Mouse (Mus musculus): ENCODE measurements around the gene Foxm1. TPM values are rescaled to one million over a fixed set of nuclear protein-coding genes. Genes with fewer than 3 reads are reported as not detected.
A peak's percentile ranks its signal among the peaks of the same experiment; 100 is the strongest.

The Foxm1 gene
- polyA plus RNA-seq (2015; fragmentation: Nextera tagmentation; extraction: Ambion mirVana) = 7.2 and 9.5 TPM in 2 replicates

GRCm38 (mm10) chr6:128362381-128363006 lies at the start of gene Foxm1, which contains the start of gene Rhno1:
Gene Foxm1 (plus strand): TSS chr6:128362967.
Gene Rhno1 (minus strand): TSS chr6:128362911.
- WGBS = under 1% methylated on average over 40 of the region's 76 CpGs
- peak within 1 kb of the TSS; percentile 77 for H3K9ac ChIP-seq (ENCODE audit: low read depth, low read length)
- peak; percentile 93 for ATAC-seq
- peak within 1 kb of the TSS; percentile 83 for H3K4me3 ChIP-seq (ENCODE audit: low read length)
- H3K36me3 ChIP-seq (ENCODE audit: control insufficient read depth, insufficient read depth, low read length) = peaks cover 7% of the 10 kb centered on the region; the same call in 1 of the 2 replicates
- H3K27ac ChIP-seq (ENCODE audit: low read depth, low read length) = peak within 1 kb of the TSS; percentile 89
- H3K4me1 ChIP-seq (ENCODE audit: control insufficient read depth, insufficient read depth, low read depth, low read length) = peaks cover 17% of the 10 kb centered on the region
- H3K9me3 ChIP-seq (ENCODE audit: control insufficient read depth, low read length) = no peaks in the 10 kb centered on the region
- H3K27me3 ChIP-seq (replicated peaks; ENCODE audit: control insufficient read depth, insufficient read depth, low read length) = no peaks in the 10 kb centered on the region
- peak within 1 kb of the TSS; percentile 100 for H3K4me2 ChIP-seq (ENCODE audit: low read length)

GRCm38 (mm10) chr6:128314796-128315195 lies 48.0 kb upstream of the Foxm1 start:
- no peak overlapping the region for H3K4me3 ChIP-seq (ENCODE audit: low read length)
- H3K9ac ChIP-seq (ENCODE audit: low read depth, low read length) = no peak overlapping the region
- H3K27ac ChIP-seq (ENCODE audit: low read depth, low read length) = no peak overlapping the region
- ATAC-seq = no peak
- no peaks in the 10 kb centered on the region for H3K36me3 ChIP-seq (ENCODE audit: control insufficient read depth, insufficient read depth, low read length)
- WGBS = 93% methylated on average over 6 of the region's 6 CpGs
- H3K9me3 ChIP-seq (ENCODE audit: control insufficient read depth, low read length) = no peaks in the 10 kb centered on the region
- no peaks in the 10 kb centered on the region for H3K4me1 ChIP-seq (ENCODE audit: control insufficient read depth, insufficient read depth, low read depth, low read length)
- H3K4me2 ChIP-seq (ENCODE audit: low read length) = no peak overlapping the region
- no peaks in the 10 kb centered on the region for H3K27me3 ChIP-seq (replicated peaks; ENCODE audit: control insufficient read depth, insufficient read depth, low read length)

- Histone ChIP-seq H3K9ac (ENCODE audit: low read depth, low read length) (no peak overlapping the region), H3K4me1 (ENCODE audit: control insufficient read depth, insufficient read depth, low read depth, low read length) (no peaks in the 10 kb centered on the region), H3K27ac (ENCODE audit: low read depth, low read length) (no peak overlapping the region), H3K4me3 (ENCODE audit: low read length) (no peak overlapping the region), H3K4me2 (ENCODE audit: low read length) (no peak overlapping the region), H3K27me3 (replicated peaks; ENCODE audit: control insufficient read depth, insufficient read depth, low read length) (no peaks in the 10 kb centered on the region), H3K36me3 (ENCODE audit: control insufficient read depth, insufficient read depth, low read length) (no peaks in the 10 kb centered on the region), H3K9me3 (ENCODE audit: control insufficient read depth, low read length) (no peaks in the 10 kb centered on the region)
- 78% methylated on average over 8 of the region's 8 CpGs for WGBS
- no peak for ATAC-seq
Observed at GRCm38 (mm10) chr6:128315597-128315996, 47.2 kb upstream of the Foxm1 start.

GRCm38 (mm10) chr6:128318317-128318716 lies 44.5 kb upstream of the Foxm1 start:
- Histone ChIP-seq H3K4me1 (ENCODE audit: control insufficient read depth, insufficient read depth, low read depth, low read length) (no peaks in the 10 kb centered on the region), H3K36me3 (ENCODE audit: control insufficient read depth, insufficient read depth, low read length) (peaks cover 15% of the 10 kb centered on the region), H3K9ac (ENCODE audit: low read depth, low read length) (no peak overlapping the region), H3K27me3 (replicated peaks; ENCODE audit: control insufficient read depth, insufficient read depth, low read length) (no peaks in the 10 kb centered on the region), H3K27ac (ENCODE audit: low read depth, low read length) (no peak overlapping the region), H3K4me3 (ENCODE audit: low read length) (no peak overlapping the region), H3K9me3 (ENCODE audit: control insufficient read depth, low read length) (no peaks in the 10 kb centered on the region), H3K4me2 (ENCODE audit: low read length) (no peak overlapping the region)
- ATAC-seq = peak; percentile 67; the same call in 1 of the 2 replicates
- 7% methylated on average over 4 of the region's 4 CpGs for WGBS

GRCm38 (mm10) chr6:128334397-128335124 lies 28.2 kb upstream of the Foxm1 start:
- WGBS = 24% methylated on average over 12 of the region's 12 CpGs
- no peak overlapping the region for H3K4me2 ChIP-seq (ENCODE audit: low read length)
- no peaks in the 10 kb centered on the region; the same call in 1 of the 2 replicates for H3K9me3 ChIP-seq (ENCODE audit: control insufficient read depth, low read length)
- no peak overlapping the region for H3K4me3 ChIP-seq (ENCODE audit: low read length)
- no peak overlapping the region for H3K9ac ChIP-seq (ENCODE audit: low read depth, low read length)
- peaks cover 3% of the 10 kb centered on the region; the same call in 1 of the 2 replicates for H3K4me1 ChIP-seq (ENCODE audit: control insufficient read depth, insufficient read depth, low read depth, low read length)
- peak overlapping the region; percentile 16; the same call in 1 of the 2 replicates for H3K27ac ChIP-seq (ENCODE audit: low read depth, low read length)
- H3K27me3 ChIP-seq (replicated peaks; ENCODE audit: control insufficient read depth, insufficient read depth, low read length) = no peaks in the 10 kb centered on the region
- peak; percentile 79 for ATAC-seq
- peaks cover 30% of the 10 kb centered on the region for H3K36me3 ChIP-seq (ENCODE audit: control insufficient read depth, insufficient read depth, low read length)

- Histone ChIP-seq H3K9me3 (ENCODE audit: control insufficient read depth, low read length) (no peaks in the 10 kb centered on the region), H3K4me2 (ENCODE audit: low read length) (no peak overlapping the region), H3K27me3 (replicated peaks; ENCODE audit: control insufficient read depth, insufficient read depth, low read length) (no peaks in the 10 kb centered on the region), H3K9ac (ENCODE audit: low read depth, low read length) (no peak overlapping the region), H3K4me3 (ENCODE audit: low read length) (no peak overlapping the region), H3K27ac (ENCODE audit: low read depth, low read length) (no peak overlapping the region), H3K36me3 (ENCODE audit: control insufficient read depth, insufficient read depth, low read length) (peaks cover 17% of the 10 kb centered on the region), H3K4me1 (ENCODE audit: control insufficient read depth, insufficient read depth, low read depth, low read length) (peaks cover 3% of the 10 kb centered on the region; the same call in 1 of the 2 replicates)
- 72% methylated on average over 7 of the region's 7 CpGs for WGBS
- ATAC-seq = no peak
Observed at GRCm38 (mm10) chr6:128337467-128337866, 25.3 kb upstream of the Foxm1 start.

GRCm38 (mm10) chr6:128338876-128339275 lies 23.9 kb upstream of the Foxm1 start:
- Histone ChIP-seq H3K4me3 (ENCODE audit: low read length) (no peak overlapping the region), H3K27me3 (replicated peaks; ENCODE audit: control insufficient read depth, insufficient read depth, low read length) (no peaks in the 10 kb centered on the region), H3K36me3 (ENCODE audit: control insufficient read depth, insufficient read depth, low read length) (peaks cover 12% of the 10 kb centered on the region), H3K27ac (ENCODE audit: low read depth, low read length) (peak overlapping the region; percentile 53), H3K4me2 (ENCODE audit: low read length) (no peak overlapping the region), H3K4me1 (ENCODE audit: control insufficient read depth, insufficient read depth, low read depth, low read length) (peaks cover 3% of the 10 kb centered on the region; the same call in 1 of the 2 replicates), H3K9ac (ENCODE audit: low read depth, low read length) (no peak overlapping the region), H3K9me3 (ENCODE audit: control insufficient read depth, low read length) (no peaks in the 10 kb centered on the region)
- ATAC-seq = peak; percentile 58; the same call in 1 of the 2 replicates
- 39% methylated on average over 5 of the region's 5 CpGs for WGBS

- 95% methylated on average over 11 of the region's 11 CpGs for WGBS
- ATAC-seq = no peak
- Histone ChIP-seq H3K9ac (ENCODE audit: low read depth, low read length) (no peak overlapping the region), H3K4me3 (ENCODE audit: low read length) (no peak overlapping the region), H3K4me1 (ENCODE audit: control insufficient read depth, insufficient read depth, low read depth, low read length) (peaks cover 3% of the 10 kb centered on the region; the same call in 1 of the 2 replicates), H3K27ac (ENCODE audit: low read depth, low read length) (no peak overlapping the region), H3K9me3 (ENCODE audit: control insufficient read depth, low read length) (no peaks in the 10 kb centered on the region), H3K36me3 (ENCODE audit: control insufficient read depth, insufficient read depth, low read length) (peaks cover 6% of the 10 kb centered on the region; the same call in 1 of the 2 replicates), H3K4me2 (ENCODE audit: low read length) (no peak overlapping the region), H3K27me3 (replicated peaks; ENCODE audit: control insufficient read depth, insufficient read depth, low read length) (no peaks in the 10 kb centered on the region)
Observed at GRCm38 (mm10) chr6:128341956-128342723, 20.6 kb upstream of the Foxm1 start.

All from hindbrain, embryonic 16.5 days (tissue).